Mouse (Mus musculus): ENCODE measurements around the gene Gpatch1.

DNA sequence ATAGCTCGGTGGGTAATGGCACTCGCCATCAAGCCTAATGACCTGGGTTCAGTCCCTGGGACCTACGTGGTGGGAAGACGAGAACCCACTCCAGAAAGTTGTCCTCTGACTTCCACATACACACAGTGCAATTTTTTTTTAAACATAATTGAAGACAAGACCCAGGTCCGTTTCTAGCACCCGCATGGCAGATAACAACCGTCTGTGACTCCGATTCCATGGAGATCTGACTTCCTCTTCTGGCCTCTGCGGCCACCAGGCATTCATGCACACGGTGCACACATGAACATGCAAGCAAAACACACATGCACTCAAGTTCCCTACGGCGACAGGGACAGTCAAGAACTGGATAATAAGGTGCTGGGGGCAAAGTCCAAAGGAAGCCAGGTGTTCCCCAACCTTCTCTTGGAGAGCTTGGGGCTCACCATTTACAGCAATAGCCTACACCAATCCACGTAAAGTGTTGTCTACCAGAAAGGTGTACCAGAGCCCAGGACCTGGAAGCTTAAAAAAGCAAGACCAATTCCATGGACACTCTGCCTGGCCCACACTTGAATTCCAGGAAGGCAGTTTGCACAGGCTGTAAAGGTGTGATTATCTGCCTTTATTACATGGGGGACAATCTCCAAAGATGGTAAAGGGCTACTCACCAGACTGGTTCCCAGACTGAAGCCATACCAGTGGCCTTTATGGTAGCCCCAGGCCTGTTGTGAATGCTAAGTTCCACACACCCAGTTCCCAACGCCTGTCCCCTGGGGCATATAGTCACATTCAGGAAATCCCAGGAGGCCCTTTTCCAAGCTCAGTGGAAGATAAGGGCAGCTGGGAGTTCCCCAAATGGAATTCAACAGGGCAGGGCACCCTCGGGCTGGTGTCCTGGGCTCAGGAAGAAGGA is 54.4 kb downstream of the Gpatch1 start:
- TF ChIP-seq CTCF (IDR thresholded peaks at IDR 0.05; ENCODE audit: low read depth): no peak
- no peak for TF ChIP-seq EP300 (IDR thresholded peaks at IDR 0.05; ENCODE audit: low read depth)

Measured in liver, embryonic 14.5 days (tissue).